Mouse (Mus musculus) macrophage (primary cell): ENCODE data around the gene Prkar2a. TPM values are rescaled to one million over a fixed set of nuclear protein-coding genes. Genes with fewer than 3 reads are reported as not detected.

Source experiments
- H3K27ac ChIP-seq: fragments of 350-480 bp; formaldehyde crosslinking; 2 replicates; pipeline ENCODE4 v1.9.0; 2021
- H3K36me3 ChIP-seq: fragments of 350-480 bp; formaldehyde crosslinking; 2 replicates; pipeline ENCODE4 v1.9.0; 2021; ENCODE audit errors: inconsistent target
- H3K4me3 ChIP-seq: fragments of 350-480 bp; formaldehyde crosslinking; 2 replicates; pipeline ENCODE4 v1.9.0; 2021; ENCODE audit errors: inconsistent target
- H3K79me2 ChIP-seq: fragments of 350-480 bp; formaldehyde crosslinking; 2 replicates; pipeline ENCODE4 v1.9.0; 2021; ENCODE audit errors: inconsistent target
- WGBS: methylation state at CpG from one replicate; pipeline ENCODE4 v1.1.7; 2026; ENCODE audit warnings: inconsistent platforms; ENCODE audit not compliant: missing documents; 5-methylcytosine and 5-hydroxymethylcytosine counted together
- polyA plus RNA-seq: library from polyadenylated mRNA; stranded (reverse); fragments of 250-400 nt; gene quantifications from 3 replicates; pipeline ENCODE4 v1.2.4, GENCODE M21; 2018; ENCODE audit warnings: inconsistent platforms

The Prkar2a gene
- polyA plus RNA-seq, 1 experiment from 2014 or later = 69.9 TPM

GRCm38 (mm10) chr9:108686475-108686887 is 2.6 kb upstream of the Prkar2a start:
- Histone ChIP-seq H3K4me3 (no peak overlapping the region), H3K36me3 (peaks cover 13% of the 10 kb centered on the region; the same call in 1 of the 2 replicates), H3K79me2 (no peaks in the 10 kb centered on the region), H3K27ac (no peak overlapping the region)
- 77% methylated on average over 4 of the region's 4 CpGs for WGBS

- Histone ChIP-seq H3K27ac (no peak overlapping the region), H3K79me2 (no peaks in the 10 kb centered on the region), H3K36me3 (peaks cover 8% of the 10 kb centered on the region; the same call in 1 of the 2 replicates), H3K4me3 (no peak overlapping the region)
- 96% methylated on average over 6 of the region's 6 CpGs for WGBS
Measured at GRCm38 (mm10) chr9:108687181-108687580, 1.9 kb upstream of the Prkar2a start.

GRCm38 (mm10) chr9:108687686-108688085 is 1.4 kb upstream of the Prkar2a start:
- peaks cover 4% of the 10 kb centered on the region; the same call in 1 of the 2 replicates for H3K36me3 ChIP-seq
- WGBS = 100% methylated on average over 2 of the region's 2 CpGs
- H3K27ac ChIP-seq = no peak overlapping the region
- no peaks in the 10 kb centered on the region for H3K79me2 ChIP-seq
- no peak overlapping the region for H3K4me3 ChIP-seq

DNA sequence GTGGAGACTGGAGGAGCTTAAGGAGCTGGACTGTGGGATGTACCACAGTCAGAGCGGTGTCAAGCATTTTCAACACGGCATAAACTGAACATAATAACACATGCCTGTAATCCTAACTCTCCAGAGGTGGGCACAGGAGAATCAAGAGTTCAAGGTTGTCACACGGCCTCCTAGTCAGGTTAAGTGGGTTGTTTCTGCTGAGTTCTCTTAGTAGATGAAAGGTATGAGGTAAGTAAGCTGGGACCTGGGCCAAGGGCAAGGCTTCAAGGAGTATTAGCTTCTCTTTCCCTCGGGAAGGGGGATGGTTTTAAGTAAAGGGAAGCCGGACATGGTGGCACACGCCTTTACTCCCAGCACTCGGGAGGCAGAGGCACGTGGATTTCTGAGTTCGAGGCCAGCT is 663 bp upstream of the Prkar2a start:
- Histone ChIP-seq H3K79me2 (peaks cover 6% of the 10 kb centered on the region), H3K27ac (no peak overlapping the region), H3K4me3 (no peak overlapping the region), H3K36me3 (peaks cover 4% of the 10 kb centered on the region; the same call in 1 of the 2 replicates)
- 90% methylated on average over 7 of the region's 9 CpGs for WGBS

GRCm38 (mm10) chr9:108689993-108690392 is 879 bp downstream of the Prkar2a start:
- Histone ChIP-seq H3K4me3 (no peak overlapping the region), H3K79me2 (peaks cover 16% of the 10 kb centered on the region), H3K36me3 (no peaks in the 10 kb centered on the region), H3K27ac (no peak overlapping the region)
- 100% methylated on average over 1 of the region's 1 CpGs for WGBS

DNA sequence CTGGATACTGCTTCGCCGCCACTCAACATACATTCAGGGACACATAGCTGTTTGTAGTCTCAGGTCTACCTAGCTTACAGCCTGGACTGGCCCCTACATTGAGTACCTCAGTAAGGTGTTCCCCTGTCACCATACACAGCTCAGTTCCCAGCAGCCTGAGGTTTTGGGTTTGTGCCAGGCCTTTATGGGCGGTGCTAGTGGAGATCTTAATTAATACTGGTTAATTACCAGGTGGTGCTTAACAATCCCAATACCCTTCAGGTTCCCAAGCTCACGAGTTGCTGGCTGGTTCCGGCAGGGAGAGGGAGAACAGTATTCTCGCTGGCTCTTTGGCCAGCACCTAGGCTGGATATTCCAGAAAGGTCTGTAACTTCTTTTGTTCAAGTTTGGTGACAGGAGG is 1.8 kb downstream of the Prkar2a start:
- Histone ChIP-seq H3K79me2 (peaks cover 25% of the 10 kb centered on the region), H3K4me3 (no peak overlapping the region), H3K36me3 (no peaks in the 10 kb centered on the region), H3K27ac (peak overlapping the region; percentile 82)
- WGBS = 88% methylated on average over 6 of the region's 6 CpGs

- H3K27ac ChIP-seq = peak overlapping the region; percentile 82
- peaks cover 29% of the 10 kb centered on the region for H3K79me2 ChIP-seq
- WGBS = 22% methylated on average over 8 of the region's 8 CpGs
- peak overlapping the region; percentile 23 for H3K4me3 ChIP-seq
- no peaks in the 10 kb centered on the region for H3K36me3 ChIP-seq
Measured at GRCm38 (mm10) chr9:108691371-108691770, 2.3 kb downstream of the Prkar2a start.

- H3K4me3 ChIP-seq = peak overlapping the region; percentile 23
- no peaks in the 10 kb centered on the region for H3K36me3 ChIP-seq
- peak overlapping the region; percentile 82 for H3K27ac ChIP-seq
- 2% methylated on average over 40 of the region's 42 CpGs for WGBS
- H3K79me2 ChIP-seq = peaks cover 34% of the 10 kb centered on the region
Measured at GRCm38 (mm10) chr9:108691846-108692225, 2.7 kb downstream of the Prkar2a start.

- peak overlapping the region; percentile 36 for H3K4me3 ChIP-seq
- no peak overlapping the region for H3K27ac ChIP-seq
- no peaks in the 10 kb centered on the region for H3K36me3 ChIP-seq
- WGBS = 1% methylated on average over 86 of the region's 92 CpGs
- H3K79me2 ChIP-seq = peaks cover 40% of the 10 kb centered on the region
Measured at GRCm38 (mm10) chr9:108692226-108693041, 3.3 kb downstream of the Prkar2a start.

- no peak overlapping the region for H3K4me3 ChIP-seq
- peaks cover 55% of the 10 kb centered on the region for H3K79me2 ChIP-seq
- 67% methylated on average over 4 of the region's 4 CpGs for WGBS
- H3K36me3 ChIP-seq = no peaks in the 10 kb centered on the region
- no peak overlapping the region for H3K27ac ChIP-seq
Measured at GRCm38 (mm10) chr9:108693946-108694345, 4.8 kb downstream of the Prkar2a start.

- 100% methylated on average over 1 of the region's 1 CpGs for WGBS
- Histone ChIP-seq H3K27ac (no peak overlapping the region), H3K79me2 (peaks cover 61% of the 10 kb centered on the region), H3K36me3 (no peaks in the 10 kb centered on the region), H3K4me3 (no peak overlapping the region)
Measured at GRCm38 (mm10) chr9:108694533-108694932, 5.4 kb downstream of the Prkar2a start.

DNA sequence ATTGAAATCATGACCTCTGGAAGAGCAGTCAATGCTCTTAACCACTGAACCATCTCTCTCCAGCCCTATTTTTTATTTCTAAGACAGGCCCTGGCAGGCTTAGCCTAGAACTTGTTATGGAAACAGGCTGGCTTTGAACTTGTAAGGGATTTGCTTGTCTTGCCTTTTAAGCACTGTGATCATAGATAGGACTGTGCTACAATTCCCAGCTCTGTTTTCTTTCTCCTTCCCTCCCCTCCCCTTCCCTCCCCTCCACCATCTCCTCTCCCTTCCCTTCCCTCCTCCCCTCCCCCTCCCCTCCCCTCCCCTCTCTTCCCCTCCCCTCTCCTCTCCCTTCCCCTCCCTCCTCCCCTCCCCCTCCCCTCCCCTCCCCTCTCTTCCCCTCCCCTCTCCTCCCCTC is 13.4 kb downstream of the Prkar2a start:
- H3K79me2 ChIP-seq = peaks cover 70% of the 10 kb centered on the region
- no peak overlapping the region for H3K27ac ChIP-seq

DNA sequence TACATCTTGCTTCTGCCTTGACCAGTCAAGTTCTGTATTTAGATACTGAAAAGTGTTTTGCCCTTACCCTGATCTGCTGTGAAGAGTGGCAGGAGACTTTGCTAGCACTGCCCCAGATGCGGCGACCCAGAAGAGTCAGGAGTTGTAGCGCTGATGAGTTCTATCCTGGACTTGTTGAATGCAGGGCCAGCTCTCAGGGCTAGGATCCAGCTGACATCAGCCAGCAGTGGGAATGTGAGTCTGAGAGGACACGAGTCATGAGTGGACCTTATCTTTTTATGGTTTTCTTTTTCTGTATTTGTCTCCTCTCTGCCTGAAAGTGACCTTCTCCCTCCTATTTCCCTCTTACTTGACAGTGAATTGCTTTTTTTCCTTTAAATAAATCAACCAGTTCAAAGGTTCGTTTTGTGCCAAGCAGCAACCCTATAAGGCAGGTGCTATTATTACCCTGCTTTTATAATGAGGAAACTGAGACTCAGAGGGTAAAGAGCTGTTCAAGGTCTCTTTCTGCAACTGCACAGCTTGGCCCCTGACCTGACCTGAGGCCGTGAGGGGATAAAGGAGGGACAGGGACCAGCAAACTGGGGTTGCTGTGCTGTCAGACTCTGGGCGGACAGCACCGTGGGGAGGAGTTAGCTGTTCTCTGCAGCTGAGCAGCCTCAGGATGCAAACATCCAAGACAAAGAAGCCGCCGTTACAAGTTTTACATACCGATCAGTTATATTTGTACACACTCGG is 14.4 kb downstream of the Prkar2a start:
- no peaks in the 10 kb centered on the region for H3K36me3 ChIP-seq
- no peak overlapping the region for H3K27ac ChIP-seq
- H3K4me3 ChIP-seq = no peak overlapping the region
- WGBS = 91% methylated on average over 12 of the region's 12 CpGs
- peaks cover 70% of the 10 kb centered on the region for H3K79me2 ChIP-seq

More for the DNA sequence above, 13.4 kb downstream of the Prkar2a start:
- H3K4me3 ChIP-seq = no peak overlapping the region
- H3K36me3 ChIP-seq = no peaks in the 10 kb centered on the region

DNA sequence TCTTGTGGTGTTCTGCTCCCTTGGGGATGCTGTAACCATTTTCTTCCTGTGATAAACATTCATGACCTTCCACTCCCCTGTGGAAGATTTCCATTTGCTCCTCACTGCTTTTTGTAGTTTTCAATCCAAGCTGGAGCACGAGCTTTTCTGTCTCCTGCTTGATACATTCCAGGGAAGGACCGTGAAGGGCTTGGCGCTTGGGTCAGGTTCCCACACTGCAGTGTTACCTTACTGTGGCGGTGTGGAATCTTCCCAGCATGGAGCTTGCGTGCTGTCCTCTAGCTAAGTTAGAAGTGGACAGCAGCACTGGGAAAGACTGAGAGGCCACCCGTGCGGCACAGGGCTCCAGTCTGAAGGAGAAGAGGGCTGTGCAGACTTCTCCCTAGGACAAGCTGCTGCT is 15.5 kb downstream of the Prkar2a start:
- 100% methylated on average over 7 of the region's 7 CpGs for WGBS
- Histone ChIP-seq H3K36me3 (no peaks in the 10 kb centered on the region), H3K4me3 (no peak overlapping the region), H3K27ac (no peak overlapping the region), H3K79me2 (peaks cover 70% of the 10 kb centered on the region)

DNA sequence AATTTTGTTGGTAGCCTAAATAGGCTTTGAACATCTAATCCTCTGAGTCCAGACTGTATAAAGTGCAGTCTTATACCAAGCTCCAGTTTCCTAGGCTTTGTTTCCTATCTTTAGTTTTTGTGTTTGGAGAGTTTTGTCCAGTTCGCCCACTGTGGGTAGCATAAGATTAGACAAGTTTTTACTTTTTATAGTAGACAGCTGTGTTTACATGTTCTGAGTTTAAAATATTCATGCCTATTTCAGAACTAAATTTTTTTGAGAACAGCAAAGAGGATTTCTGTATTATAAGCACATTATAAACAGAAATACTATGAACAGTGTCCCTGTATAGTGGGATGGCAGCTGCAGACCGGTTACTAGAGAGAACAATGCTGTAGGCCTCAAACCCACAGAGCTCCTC is 18.1 kb downstream of the Prkar2a start:
- Histone ChIP-seq H3K79me2 (peaks cover 69% of the 10 kb centered on the region), H3K27ac (no peak overlapping the region)
- WGBS = 91% methylated on average over 2 of the region's 2 CpGs

More for the DNA sequence above, 18.1 kb downstream of the Prkar2a start:
- Histone ChIP-seq H3K4me3 (no peak overlapping the region), H3K36me3 (no peaks in the 10 kb centered on the region)
